Mouse (Mus musculus) kidney, postnatal 0 days (tissue): ENCODE measurements around the gene Rsbn1l. TPM values are rescaled to one million over a fixed set of nuclear protein-coding genes. Genes with fewer than 3 reads are reported as not detected.
"Not testable (repeated sequence)": the region's sequence is repeated elsewhere in the genome, so short reads cannot be mapped to it uniquely, and the experiment has no call there.

Source experiments
- ATAC-seq: fragments of 200-750 bp; cut with Nextera tagmentation; replicated peaks from 2 replicates; pipeline ENCODE4 v1.8.0; 2017; ENCODE audit warnings: low read depth, moderate number of reproducible peaks, moderate TSS enrichment, moderate library complexity; ENCODE audit not compliant: low FRiP score
- DNase-seq: peaks from one replicate; pipeline ENCODE4 v3.0.0-alpha.2; 2016; ENCODE audit warnings: low spot score
- H3K27ac ChIP-seq: fragments of 300-500 bp; sonication (generic); 2 replicates; pipeline ENCODE4 v1.5.1; 2014; ENCODE audit warnings: mild to moderate bottlenecking
- H3K27me3 ChIP-seq: fragments of 300-500 bp; sonication (generic); 2 replicates; pipeline ENCODE4 v1.6.1; 2014; ENCODE audit warnings: low read length, mixed read lengths; ENCODE audit not compliant: insufficient read depth
- H3K36me3 ChIP-seq: fragments of 300-500 bp; sonication (generic); 2 replicates; pipeline ENCODE4 v1.6.1; 2014; ENCODE audit warnings: low read length, mixed read lengths; ENCODE audit not compliant: insufficient read depth
- H3K4me1 ChIP-seq: fragments of 300-500 bp; sonication (generic); replicated peaks from 2 replicates; pipeline ENCODE4 v1.6.1; 2014; ENCODE audit warnings: antibody characterized with exemption, low read length, mixed read lengths; ENCODE audit not compliant: insufficient read depth
- H3K4me2 ChIP-seq: fragments of 300-500 bp; sonication (generic); 2 replicates; pipeline ENCODE4 v1.6.1; 2014; ENCODE audit warnings: mild to moderate bottlenecking, low read length, moderate library complexity, mixed read lengths
- H3K4me3 ChIP-seq: fragments of 300-500 bp; sonication (generic); replicated peaks from 2 replicates; pipeline ENCODE4 v1.5.1; 2014; ENCODE audit warnings: low read depth, low read length
- H3K9ac ChIP-seq: fragments of 300-500 bp; sonication (generic); 2 replicates; pipeline ENCODE4 v1.6.1; 2014; ENCODE audit warnings: low read depth, low read length
- H3K9me3 ChIP-seq: fragments of 300-500 bp; sonication (generic); replicated peaks from 2 replicates; pipeline ENCODE4 v1.6.1; 2016; ENCODE audit warnings: low read length, inconsistent platforms, mixed read lengths
- CTCF ChIP-seq: IDR thresholded peaks from 2 replicates; pipeline ENCODE4 v1.5.1; 2016; ENCODE audit warnings: antibody characterized with exemption, low read depth, mild to moderate bottlenecking, moderate library complexity
- WGBS: fragments of 180-500 bp; shearing (Covaris S2); extraction: QIAGEN DNeasy Blood & Tissue Kit; methylation state at CpG from one replicate; pipeline ENCODE4 v1.1.7; 2014; 5-methylcytosine and 5-hydroxymethylcytosine counted together
- polyA plus RNA-seq: library from polyadenylated mRNA; unstranded; fragments of >200 nt; fragmentation: Nextera tagmentation; extraction: Ambion mirVana; gene quantifications from 2 replicates; pipeline ENCODE4 v1.2.1, GENCODE M21; 2015

The Rsbn1l gene
- polyA plus RNA-seq, 1 experiment from 2014 or later: 6.4 TPM

DNA sequence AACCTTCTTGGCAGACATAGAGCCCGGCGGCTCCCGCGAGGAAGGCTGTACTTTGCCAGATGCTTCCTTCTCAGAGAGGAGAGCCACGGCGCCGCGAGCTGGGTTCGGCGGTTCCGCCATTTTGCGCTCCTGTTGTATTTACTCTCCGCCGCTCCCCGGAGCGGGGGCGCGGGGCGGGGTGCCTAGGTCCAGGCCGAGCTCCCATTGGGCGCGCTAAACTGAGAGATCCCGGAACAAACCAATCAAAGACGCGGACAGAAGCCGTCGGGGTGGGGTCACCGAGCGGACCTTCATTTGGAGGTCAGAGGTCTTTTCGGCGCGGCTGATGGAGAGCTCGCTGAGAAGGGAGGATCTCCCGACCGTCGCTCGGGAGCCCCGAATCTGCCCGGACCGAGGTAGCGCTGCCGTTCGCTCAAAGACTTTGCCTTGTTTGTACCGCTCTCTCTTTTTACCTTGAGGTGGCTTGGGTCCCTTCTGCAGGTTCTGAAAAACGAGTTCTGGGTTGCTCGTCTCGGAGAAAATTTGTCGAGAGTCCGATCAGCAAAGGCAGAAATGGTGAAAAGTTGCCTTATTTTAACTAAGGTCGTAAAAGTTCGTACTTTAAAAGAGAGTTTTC, 4.4 kb downstream of the Rsbn1l start:
- under 1% methylated on average over 51 of the region's 51 CpGs for WGBS
- Histone ChIP-seq H3K27ac (peak overlapping the region; percentile 98), H3K4me2 (peak overlapping the region; percentile 73), H3K36me3 (no peaks in the 10 kb centered on the region), H3K27me3 (no peaks in the 10 kb centered on the region), H3K9me3 (no peaks in the 10 kb centered on the region), H3K4me1 (0 out of 2 replicates have a peak, but pooled peaks cover 5% of the 10 kb centered on the region), H3K9ac (peak overlapping the region; percentile 87), H3K4me3 (peak overlapping the region; percentile 84)
- DNase-seq (peak; percentile 99), ATAC-seq (peak; percentile 100)
- no peak for TF ChIP-seq CTCF

DNA sequence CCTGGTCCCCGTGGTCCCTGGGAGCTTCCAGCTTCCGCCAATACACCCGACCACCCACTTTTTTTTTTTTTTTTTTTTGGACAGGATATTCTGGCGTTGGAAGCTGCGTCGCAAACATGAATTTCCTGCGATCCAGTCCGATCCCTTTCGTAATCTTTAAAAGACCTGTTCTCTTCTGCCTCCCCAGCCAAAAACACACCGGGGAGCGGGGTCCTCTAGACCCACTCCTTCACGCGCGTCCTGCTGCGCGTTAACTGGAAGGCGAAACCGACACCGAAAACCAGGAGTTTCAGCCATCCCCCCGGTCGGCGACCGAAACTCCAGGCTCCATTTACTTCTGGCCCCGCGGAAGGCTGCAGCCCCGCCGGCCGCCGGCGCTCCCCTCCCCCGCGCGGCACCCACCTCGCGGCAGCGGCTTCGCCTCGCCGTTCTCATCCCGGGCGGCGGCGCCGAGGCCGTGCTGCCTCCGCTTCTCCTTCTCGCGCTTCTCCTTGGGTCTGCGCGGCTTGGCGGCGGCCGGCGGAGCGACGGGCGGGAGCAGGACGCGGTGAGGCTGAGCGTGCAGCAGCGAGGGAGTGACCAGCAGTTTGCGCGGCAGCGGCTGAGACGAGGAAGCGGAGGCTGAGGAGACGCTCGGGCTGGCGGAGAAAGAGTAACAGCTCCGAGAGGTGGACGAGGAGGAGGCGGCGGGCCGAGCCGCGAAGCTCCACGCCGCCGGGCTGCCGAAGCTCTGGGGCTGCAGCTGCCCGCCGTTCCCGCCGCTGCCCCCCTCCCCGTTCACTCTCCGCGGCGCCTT, 5.1 kb downstream of the Rsbn1l start:
- Histone ChIP-seq H3K4me3 (peak overlapping the region; percentile 84), H3K27me3 (no peaks in the 10 kb centered on the region), H3K4me1 (0 out of 2 replicates have a peak, but pooled peaks cover 5% of the 10 kb centered on the region), H3K4me2 (peak overlapping the region; percentile 73), H3K9ac (peak overlapping the region; percentile 87), H3K36me3 (no peaks in the 10 kb centered on the region), H3K9me3 (no peaks in the 10 kb centered on the region), H3K27ac (peak overlapping the region; percentile 98)
- ATAC-seq: peak; percentile 80
- peak; percentile 65 for DNase-seq
- TF ChIP-seq CTCF: no peak
- under 1% methylated on average over 80 of the region's 88 CpGs for WGBS

GRCm38 (mm10) chr5:20950516-20950854, 5.7 kb downstream of the Rsbn1l start:
- H3K36me3 ChIP-seq: no peaks in the 10 kb centered on the region
- DNase-seq (no peak), ATAC-seq (no peak)
- H3K4me2 ChIP-seq: peak overlapping the region; percentile 73
- under 1% methylated on average over 9 of the region's 9 CpGs for WGBS
- peak overlapping the region; percentile 84 for H3K4me3 ChIP-seq
- H3K4me1 ChIP-seq: 0 out of 2 replicates have a peak, but pooled peaks cover 5% of the 10 kb centered on the region
- H3K9me3 ChIP-seq: no peaks in the 10 kb centered on the region
- peak overlapping the region; percentile 87 for H3K9ac ChIP-seq
- H3K27me3 ChIP-seq: no peaks in the 10 kb centered on the region
- H3K27ac ChIP-seq: peak overlapping the region; percentile 98
- no peak for TF ChIP-seq CTCF

DNA sequence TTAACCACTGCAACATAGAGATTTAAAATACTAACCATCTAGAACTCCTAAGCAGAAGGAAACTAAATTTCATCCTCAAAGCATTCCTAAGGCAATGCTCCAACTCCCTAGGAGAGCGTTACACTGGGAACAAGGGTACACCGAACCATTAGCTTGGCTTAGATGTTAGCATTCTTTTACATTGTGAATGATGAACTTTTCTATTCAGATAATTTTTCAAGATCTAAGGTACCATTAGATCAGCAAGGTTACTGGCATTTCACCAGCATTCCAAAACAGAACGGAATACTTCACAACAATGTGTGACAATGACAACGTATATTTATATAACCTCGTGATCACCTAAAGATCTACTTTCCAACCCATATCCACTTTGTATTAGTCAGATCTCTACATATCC, 6.1 kb downstream of the Rsbn1l start:
- 2% methylated on average over 5 of the region's 5 CpGs for WGBS
- H3K4me1 ChIP-seq: peaks cover 9% of the 10 kb centered on the region; the same call in 1 of the 2 replicates
- H3K9ac ChIP-seq: peak overlapping the region; percentile 87

GRCm38 (mm10) chr5:20946906-20947305, 9.3 kb downstream of the Rsbn1l start:
- no peak overlapping the region for H3K27ac ChIP-seq
- peaks cover 10% of the 10 kb centered on the region; the same call in 1 of the 2 replicates for H3K4me1 ChIP-seq
- no peaks in the 10 kb centered on the region for H3K36me3 ChIP-seq
- 0 out of 2 replicates have a peak overlapping the region, but pooled peaks have one; percentile 7 for H3K4me2 ChIP-seq
- DNase-seq: no peak
- no peak overlapping the region for H3K4me3 ChIP-seq
- 81% methylated on average over 6 of the region's 6 CpGs for WGBS
- no peak for TF ChIP-seq CTCF
- H3K9ac ChIP-seq: no peak overlapping the region
- H3K27me3 ChIP-seq: no peaks in the 10 kb centered on the region
- no peaks in the 10 kb centered on the region for H3K9me3 ChIP-seq
- no peak for ATAC-seq

More for the DNA sequence above, 6.1 kb downstream of the Rsbn1l start:
- Histone ChIP-seq H3K27ac (no peak overlapping the region), H3K4me2 (peak overlapping the region; percentile 73), H3K27me3 (no peaks in the 10 kb centered on the region), H3K4me3 (peak overlapping the region; percentile 84), H3K36me3 (no peaks in the 10 kb centered on the region), H3K9me3 (no peaks in the 10 kb centered on the region)
- ATAC-seq (no peak), DNase-seq (no peak)
- no peak for TF ChIP-seq CTCF

GRCm38 (mm10) chr5:20944961-20945748, 11.0 kb downstream of the Rsbn1l start:
- TF ChIP-seq CTCF: no peak
- DNase-seq (peak; percentile 57), ATAC-seq (no peak)
- Histone ChIP-seq H3K4me2 (0 out of 2 replicates have a peak overlapping the region, but pooled peaks have one; percentile 13), H3K9ac (no peak overlapping the region), H3K9me3 (no peaks in the 10 kb centered on the region), H3K36me3 (no peaks in the 10 kb centered on the region), H3K27me3 (no peaks in the 10 kb centered on the region), H3K4me3 (no peak overlapping the region), H3K4me1 (peaks cover 10% of the 10 kb centered on the region; the same call in 1 of the 2 replicates), H3K27ac (peak overlapping the region; percentile 68)
- WGBS: 58% methylated on average over 13 of the region's 13 CpGs

DNA sequence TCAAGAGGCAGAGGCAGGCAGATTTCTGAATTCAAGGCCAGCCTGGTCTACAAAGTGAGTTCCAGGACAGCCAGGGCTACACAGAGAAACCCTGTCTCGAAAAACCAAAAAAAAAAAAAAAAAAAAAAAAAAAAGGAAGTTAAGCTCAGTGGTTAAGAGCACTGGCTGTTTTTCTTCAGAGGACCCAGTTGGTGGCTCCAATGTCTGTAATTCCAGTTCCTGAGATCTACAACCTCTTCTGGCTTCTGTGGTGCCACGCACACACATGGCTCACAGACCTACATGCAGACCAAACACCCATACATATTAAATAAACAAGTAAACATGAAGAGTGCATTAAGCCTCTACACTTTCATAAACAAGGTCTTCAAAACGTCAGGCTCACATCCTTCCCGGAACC, 12.4 kb downstream of the Rsbn1l start:
- not testable (repeated sequence) for H3K27ac ChIP-seq, H3K4me2 ChIP-seq, H3K9ac ChIP-seq, H3K4me3 ChIP-seq, DNase-seq, ATAC-seq, H3K9me3 ChIP-seq, H3K36me3 ChIP-seq, H3K27me3 ChIP-seq, H3K4me1 ChIP-seq
- WGBS: 82% methylated on average over 3 of the region's 4 CpGs
